Mouse (Mus musculus) thymus, adult 18-20 months (tissue): Measurements from ENCODE around the gene Mrtfb.
"Not testable (repeated sequence)": the region's sequence is repeated elsewhere in the genome, so short reads cannot be mapped to it uniquely, and the experiment has no call there.

Source experiments
- DNase-seq, 2 experiments: peaks; one replicate each; pipeline ENCODE4 v3.0.0; 2022; ENCODE audit warnings: mixed read lengths in 2 of 2

The Mrtfb gene

DNA sequence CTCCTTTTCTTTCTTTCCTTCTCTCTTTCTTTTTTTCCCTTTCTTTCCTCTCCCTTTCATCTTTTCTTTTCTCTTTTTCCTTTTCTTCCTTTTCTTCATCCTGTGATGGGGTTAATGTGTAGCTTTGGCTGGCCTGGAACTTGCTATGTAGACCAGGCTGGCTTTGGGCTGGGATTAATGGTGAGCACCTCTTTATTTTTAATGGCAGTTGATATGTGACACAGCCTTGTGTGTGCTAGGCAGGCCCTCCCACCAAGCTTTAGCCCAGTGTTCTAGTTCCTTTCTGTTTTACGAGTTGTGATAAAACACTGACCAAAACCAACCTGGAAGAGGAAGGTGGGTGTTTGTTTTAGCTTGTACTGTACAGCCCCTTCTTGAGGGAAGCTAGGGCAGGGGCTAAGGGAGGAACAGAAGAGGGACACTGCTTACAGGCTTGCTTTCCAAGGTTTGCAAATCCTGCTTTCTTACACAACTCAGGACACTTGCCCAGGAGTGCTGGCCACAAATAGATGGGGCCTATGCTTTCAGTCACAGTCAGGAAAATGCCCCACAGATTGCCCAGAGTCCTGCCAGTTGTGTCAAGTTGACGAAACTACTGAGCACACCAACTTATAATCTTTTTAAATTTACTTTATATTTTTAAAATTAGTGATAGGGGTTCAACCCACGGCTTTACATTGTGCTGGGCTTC is 20.6 kb downstream of the Mrtfb start:
- DNase-seq = no peak

DNA sequence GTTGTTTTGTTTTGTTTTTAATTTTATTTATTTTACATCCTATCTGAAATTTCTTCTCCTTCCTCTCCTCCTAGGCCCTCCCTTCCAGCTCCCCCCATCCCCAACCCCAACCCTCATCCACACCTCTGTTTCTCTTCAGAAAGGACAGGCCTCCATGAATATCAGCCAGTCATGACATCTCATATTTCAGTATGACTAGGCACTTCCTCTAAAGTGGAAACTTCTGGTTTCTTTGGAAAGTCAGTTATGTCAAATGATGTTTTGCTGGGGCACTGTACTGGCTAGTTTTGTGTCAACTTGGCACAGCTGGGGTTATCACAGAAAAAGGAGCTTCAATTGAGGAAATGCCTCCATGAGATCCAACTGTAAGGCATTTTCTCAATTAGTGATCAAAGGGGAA is 30.1 kb downstream of the Mrtfb start:
- not testable (repeated sequence) for DNase-seq

- no peak for DNase-seq
Observed at GRCm38 (mm10) chr16:13297860-13298259, 41.6 kb downstream of the Mrtfb start.

DNA sequence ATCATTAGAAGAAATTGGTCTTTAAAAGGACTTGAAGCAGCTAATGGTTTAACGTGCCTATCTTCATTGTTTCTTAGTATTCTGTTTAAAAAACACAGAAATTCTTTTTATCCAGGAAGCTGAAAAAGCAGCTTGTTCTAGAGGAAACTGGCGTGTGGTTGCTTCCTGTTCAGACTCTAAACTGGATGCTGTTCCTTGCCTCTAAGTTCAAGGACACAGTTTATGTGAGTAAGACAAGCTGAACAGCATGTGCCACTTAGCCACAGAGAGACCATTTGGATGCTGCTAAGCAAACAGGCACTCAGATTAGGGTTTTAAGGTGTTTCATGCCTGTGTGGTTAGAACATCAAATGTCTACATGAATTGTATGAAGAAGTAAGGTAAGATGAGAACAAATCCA is 42.7 kb downstream of the Mrtfb start:
- DNase-seq = no peak

DNA sequence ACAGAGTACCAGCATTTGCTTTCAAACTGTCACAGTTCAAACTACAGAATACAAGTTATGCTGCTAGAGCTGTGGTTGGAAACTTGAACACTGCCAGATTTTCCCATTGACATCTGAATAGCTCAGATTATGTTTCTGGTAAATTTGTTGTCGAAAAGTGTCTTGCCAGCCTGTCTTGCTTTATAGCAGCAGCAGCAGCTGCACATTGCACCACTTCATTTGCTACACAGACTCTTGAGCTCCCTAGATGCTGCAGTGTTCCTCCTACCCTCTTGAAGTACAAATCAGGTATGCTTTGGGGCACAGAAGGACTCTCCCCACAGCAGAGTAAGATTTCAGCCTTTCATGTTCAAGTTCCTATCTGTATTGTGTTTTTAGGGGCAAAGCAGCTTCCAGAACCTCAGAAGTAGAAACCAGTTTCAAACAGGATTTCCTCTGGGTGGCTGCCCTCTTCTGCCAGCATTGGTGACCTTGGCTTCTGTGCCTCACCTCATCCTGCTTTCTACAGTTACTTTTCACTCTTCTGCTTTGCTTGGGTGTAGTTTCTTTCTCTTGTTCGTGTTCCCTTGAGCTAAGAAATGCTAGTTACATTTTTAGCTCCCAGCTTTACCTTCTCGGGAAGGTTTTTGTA is 49.9 kb downstream of the Mrtfb start:
- no peak for DNase-seq

- DNase-seq = no peak
Observed at GRCm38 (mm10) chr16:13310096-13310683, 53.9 kb downstream of the Mrtfb start.

DNA sequence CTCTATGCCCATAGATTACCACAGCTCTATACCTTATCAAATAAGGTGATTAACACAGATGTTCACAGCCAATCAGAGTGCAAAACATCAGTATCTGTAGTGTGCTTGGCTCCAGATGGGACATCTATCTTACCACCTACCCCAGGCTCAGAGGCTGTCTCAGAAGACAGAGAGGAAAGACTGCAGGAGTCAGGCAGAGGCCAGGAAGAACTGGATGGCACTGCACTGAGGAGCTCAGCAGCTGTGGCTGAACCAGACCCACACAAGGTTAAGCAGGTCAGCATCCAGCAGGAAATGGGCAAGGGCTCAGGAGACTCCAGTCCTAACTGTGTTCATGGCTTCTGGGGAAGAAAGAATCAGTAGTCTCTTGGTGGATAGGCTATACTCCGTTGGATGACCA is 55.1 kb downstream of the Mrtfb start:
- DNase-seq = no peak

DNA sequence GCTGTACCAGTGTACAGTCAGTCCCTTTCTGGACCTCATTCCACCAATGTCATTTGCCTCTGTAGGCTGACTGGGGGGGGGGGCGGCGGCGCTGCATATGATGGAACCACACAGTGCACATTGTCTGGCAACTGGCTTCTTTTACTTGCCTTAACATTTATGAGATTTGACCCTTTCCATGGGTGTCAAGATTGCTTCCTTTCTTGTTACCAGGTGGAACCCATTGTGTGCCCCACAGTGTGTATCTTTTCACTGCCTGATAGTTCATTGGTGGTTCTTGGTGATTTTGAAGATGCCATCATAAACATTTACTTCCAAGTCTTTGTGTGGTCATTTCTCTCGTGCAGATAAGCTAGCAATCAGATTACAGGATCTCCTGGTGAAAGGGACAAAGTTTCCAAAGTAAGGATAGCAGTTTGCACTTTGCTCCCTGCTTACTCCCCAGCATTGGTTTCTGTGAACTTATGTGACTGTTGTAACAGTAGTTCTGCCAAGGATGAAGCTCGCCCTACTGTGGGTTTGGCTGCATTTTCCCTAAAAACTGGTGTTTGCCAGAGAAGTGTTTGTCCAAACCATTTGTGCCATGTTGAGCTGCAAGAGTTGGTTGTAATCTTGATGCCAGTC is 56.9 kb downstream of the Mrtfb start:
- DNase-seq = no peak

DNA sequence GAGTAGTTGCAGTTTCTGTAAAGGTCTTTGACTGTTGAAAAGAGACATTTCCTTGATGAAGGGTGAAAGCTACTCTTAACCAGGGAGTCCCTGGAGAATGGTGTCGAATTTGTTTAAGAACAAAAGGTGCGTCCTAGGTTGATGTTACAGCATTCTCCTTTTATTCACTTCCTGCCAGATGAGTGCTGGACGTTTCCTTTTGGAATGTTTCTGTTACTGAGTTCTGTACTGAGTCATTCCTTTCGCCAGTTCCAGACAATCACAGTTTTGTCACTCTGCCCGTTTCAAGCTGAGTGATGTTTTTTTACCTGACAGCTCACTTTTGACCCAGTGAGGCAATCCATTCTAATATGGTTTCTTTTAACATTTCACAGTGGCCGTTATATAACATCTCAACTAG is 67.5 kb downstream of the Mrtfb start:
- no peak for DNase-seq

- no peak for DNase-seq
Observed at GRCm38 (mm10) chr16:13326622-13327021, 70.3 kb downstream of the Mrtfb start.

DNA sequence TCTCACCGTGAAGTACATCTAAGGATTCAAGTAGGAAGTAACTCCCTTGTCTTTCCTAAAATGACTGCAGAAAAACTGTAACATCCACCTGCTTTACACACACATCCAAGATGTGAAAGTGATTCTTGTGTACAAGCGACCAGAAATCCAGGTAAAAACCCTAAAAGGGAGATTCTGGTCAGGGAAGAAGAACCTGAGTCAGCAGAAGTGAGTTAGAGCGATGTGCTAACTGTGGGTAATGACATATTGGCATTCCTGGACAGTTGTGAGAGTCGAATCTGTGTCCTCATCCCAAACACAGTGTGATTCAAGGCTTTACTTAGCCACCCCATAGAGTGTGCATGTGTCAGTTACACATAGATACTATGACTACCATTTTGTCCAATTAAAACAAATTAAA is 72.4 kb downstream of the Mrtfb start:
- no peak for DNase-seq

GRCm38 (mm10) chr16:13329640-13330039 is 73.4 kb downstream of the Mrtfb start:
- no peak for DNase-seq

- no peak for DNase-seq
Observed at GRCm38 (mm10) chr16:13330221-13330659, 74.0 kb downstream of the Mrtfb start.

DNA sequence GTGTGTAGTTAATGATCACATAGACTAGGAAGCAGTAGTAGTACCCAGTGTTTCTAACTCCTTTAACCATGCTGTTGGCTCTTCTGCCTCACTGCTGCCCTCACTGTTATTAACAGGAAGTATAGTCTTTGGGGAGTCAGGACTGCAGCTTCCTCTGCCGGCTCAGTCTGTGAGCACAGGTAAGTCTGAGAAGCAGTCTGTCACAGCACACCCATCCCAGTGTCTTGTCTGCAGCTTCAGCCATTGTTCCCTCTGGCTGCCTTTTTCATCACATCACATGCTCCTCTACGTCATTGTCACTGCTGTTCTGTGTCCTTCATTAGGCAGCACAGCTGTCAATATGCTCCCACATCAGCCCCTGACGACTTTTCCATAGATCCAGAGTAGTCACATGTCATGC is 75.6 kb downstream of the Mrtfb start:
- DNase-seq = no peak

- DNase-seq = no peak
Observed at GRCm38 (mm10) chr16:13332536-13332935, 76.3 kb downstream of the Mrtfb start.

DNA sequence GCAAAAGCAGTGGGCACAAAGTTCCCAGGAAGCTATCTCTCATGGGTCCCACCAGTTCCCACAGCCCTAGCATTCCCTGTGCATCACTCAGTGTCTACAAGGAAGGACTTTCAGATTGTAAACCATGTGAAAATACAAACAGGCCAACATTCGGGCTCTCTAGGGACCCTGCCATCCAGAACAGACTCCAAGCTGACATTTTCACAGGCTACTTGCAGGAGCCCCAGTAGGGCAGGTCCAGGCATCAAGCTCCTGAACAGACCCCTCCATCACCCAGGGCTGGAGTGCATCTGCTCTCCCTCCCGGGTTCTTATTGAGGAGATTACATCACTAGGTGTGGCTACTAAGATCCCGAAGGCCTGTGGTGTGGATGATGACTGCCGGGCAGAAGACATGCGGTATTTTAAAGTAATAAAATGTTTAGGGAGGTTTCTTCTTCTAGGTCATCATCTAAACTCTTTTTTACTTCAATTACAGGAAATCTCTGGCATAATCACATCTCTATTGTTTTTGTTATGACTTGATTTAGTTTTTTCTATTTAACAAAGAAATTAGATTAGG is 77.6 kb downstream of the Mrtfb start:
- no peak for DNase-seq

DNA sequence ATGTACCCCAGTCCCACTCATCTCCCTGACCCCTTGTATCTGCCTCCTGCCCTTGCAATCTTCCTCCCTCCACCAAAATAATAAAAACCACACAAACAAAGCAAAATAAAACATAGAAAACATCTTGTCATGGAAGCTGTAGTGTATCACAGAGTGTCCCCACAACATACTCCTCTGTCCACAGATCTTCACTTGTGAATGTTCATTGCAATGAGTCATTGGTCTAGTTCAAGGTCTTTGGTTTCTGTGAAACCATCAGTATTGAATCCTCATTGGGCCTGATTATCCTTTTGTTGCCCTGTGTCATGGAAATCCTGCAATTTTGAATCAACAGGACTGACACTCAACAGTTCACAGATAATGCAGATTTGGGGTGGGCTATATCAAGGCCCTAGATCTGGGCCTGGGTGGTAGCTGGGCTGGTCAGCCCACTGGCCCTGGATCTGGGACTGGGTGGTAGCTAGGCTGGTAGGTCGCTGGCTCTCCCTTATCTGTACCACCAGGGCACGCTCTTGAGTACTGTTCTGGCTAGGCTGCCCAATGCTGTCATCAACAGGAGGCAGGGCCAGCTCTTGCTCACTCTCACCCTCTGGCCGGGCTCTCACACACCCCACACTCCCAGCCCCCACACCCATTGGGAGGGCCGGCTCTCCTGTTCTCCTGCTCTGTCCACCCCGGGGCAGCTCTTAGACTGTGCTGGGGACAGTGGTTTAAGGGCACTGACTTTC is 80.4 kb downstream of the Mrtfb start:
- DNase-seq = no peak

GRCm38 (mm10) chr16:13338094-13338493 is 81.8 kb downstream of the Mrtfb start:
- DNase-seq = no peak

- DNase-seq = no peak
Observed at GRCm38 (mm10) chr16:13339433-13339832, 83.2 kb downstream of the Mrtfb start.

DNA sequence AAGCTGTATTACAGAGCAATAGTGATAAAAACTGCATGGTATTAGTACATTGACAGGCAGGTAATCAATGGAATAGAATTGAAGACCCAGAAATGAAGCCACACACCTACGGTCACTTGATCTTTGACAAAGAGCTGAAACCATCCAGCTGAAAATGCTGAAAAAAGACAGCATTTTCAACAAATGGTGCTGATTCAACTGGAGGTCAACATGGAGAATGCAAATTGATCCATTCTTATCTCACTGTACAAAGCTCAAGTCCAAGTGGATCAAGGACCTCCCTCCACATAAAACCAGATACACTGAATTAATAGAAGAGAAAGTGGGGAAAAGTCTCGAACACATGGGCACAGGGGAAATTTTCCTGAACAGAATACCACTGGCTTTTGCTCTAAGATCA is 89.5 kb downstream of the Mrtfb start:
- not testable (repeated sequence) for DNase-seq

GRCm38 (mm10) chr16:13350729-13351128 is 94.4 kb downstream of the Mrtfb start:
- no peak for DNase-seq

GRCm38 (mm10) chr16:13351268-13351667 is 95.0 kb downstream of the Mrtfb start:
- DNase-seq = no peak

- no peak for DNase-seq
Observed at GRCm38 (mm10) chr16:13353927-13354326, 97.6 kb downstream of the Mrtfb start.
